Mouse (Mus musculus): ENCODE data around the gene Acad10.

- no peak for TF ChIP-seq POLR2AphosphoS2 (IDR thresholded peaks at IDR 0.05; ENCODE audit: insufficient read length, low read depth)
- TF ChIP-seq POLR2A (IDR thresholded peaks at IDR 0.05; ENCODE audit: insufficient read length, low read depth), result no peak
- TF ChIP-seq CEBPB (IDR thresholded peaks at IDR 0.05; ENCODE audit: insufficient read depth, poor library complexity, severe bottlenecking), result no peak
- no peak for TF ChIP-seq TCF12 (IDR thresholded peaks at IDR 0.05; ENCODE audit: insufficient read depth, poor library complexity, severe bottlenecking)
- no peak for TF ChIP-seq SRF (IDR thresholded peaks at IDR 0.05; ENCODE audit: control insufficient read depth, insufficient read length, low read depth)
- no peak for TF ChIP-seq MAX (IDR thresholded peaks at IDR 0.05; ENCODE audit: low read depth)
- no peak for TF ChIP-seq E2F4 (IDR thresholded peaks at IDR 0.05; ENCODE audit: insufficient read depth)
- TF ChIP-seq USF1 (IDR thresholded peaks at IDR 0.05; ENCODE audit: low read depth), result no peak
- TF ChIP-seq MYOG (IDR thresholded peaks at IDR 0.05; ENCODE audit: control insufficient read depth in 1 of 3, insufficient read depth in 1 of 3, insufficient read length in 2 of 3, low read depth in 2 of 3), result no peak
These were observed 4.7 kb upstream of the Acad10 start for GRCm38 (mm10) chr5:121664971-121665370.

Data from myocyte (in vitro differentiated cells).